Mouse (Mus musculus) small intestine, adult 2 months (tissue): ENCODE data around the gene Tulp4. TPM values are rescaled to one million over a fixed set of nuclear protein-coding genes. Genes with fewer than 3 reads are reported as not detected.
"Not testable (repeated sequence)": the region's sequence is repeated elsewhere in the genome, so short reads cannot be mapped to it uniquely, and the experiment has no call there.

Source experiments
- H3K27ac ChIP-seq: fragments of 200-500 bp; 2 replicates; pipeline ENCODE4 v1.5.1; 2012; ENCODE audit warnings: low read depth, low read length, control low read depth, inconsistent platforms; ENCODE audit not compliant: insufficient read depth
- H3K27me3 ChIP-seq: fragments of 200-500 bp; 2 replicates; pipeline ENCODE4 v1.6.1; 2012; ENCODE audit warnings: mild to moderate bottlenecking, moderate library complexity, low read length, inconsistent platforms; ENCODE audit not compliant: control insufficient read depth, insufficient read depth
- H3K36me3 ChIP-seq: fragments of 200-500 bp; 2 replicates; pipeline ENCODE4 v1.6.1; 2012; ENCODE audit warnings: mild to moderate bottlenecking, low read length, control low read depth, inconsistent platforms; ENCODE audit not compliant: control insufficient read depth, insufficient read depth
- H3K4me1 ChIP-seq: fragments of 200-500 bp; 2 replicates; pipeline ENCODE4 v1.6.1; 2012; ENCODE audit warnings: low read length, inconsistent platforms, mixed read lengths; ENCODE audit not compliant: control insufficient read depth, insufficient read depth, insufficient read length
- H3K4me3 ChIP-seq: fragments of 200-500 bp; 2 replicates; pipeline ENCODE4 v1.5.1; 2012; ENCODE audit warnings: low read depth, mild to moderate bottlenecking, control low read depth, inconsistent platforms, low read length, moderate library complexity
- CTCF ChIP-seq: fragments of 200-500 bp; IDR thresholded peaks from 2 replicates; pipeline ENCODE4 v1.5.1; 2012; ENCODE audit warnings: low read depth, mild to moderate bottlenecking, control low read depth, inconsistent platforms, low read length, moderate library complexity, mixed read lengths; ENCODE audit not compliant: insufficient replicate concordance, insufficient read length; ENCODE audit errors: extremely low read depth
- POLR2A ChIP-seq: fragments of 200-500 bp; IDR thresholded peaks from 2 replicates; pipeline ENCODE4 v1.6.1; 2012; ENCODE audit warnings: low read depth, mild to moderate bottlenecking, control low read depth, inconsistent platforms, low read length, moderate library complexity
- WGBS: fragments of 180-500 bp; shearing (Covaris S2); methylation state at CpG from one replicate; pipeline ENCODE4 v1.1.7; 2018; 5-methylcytosine and 5-hydroxymethylcytosine counted together
- polyA plus RNA-seq: library from polyadenylated mRNA; depleted of rRNA; stranded (reverse); fragments of >200 nt; gene quantifications from 2 replicates; pipeline ENCODE4 v1.2.3, GENCODE M21; 2012

The Tulp4 gene
- polyA plus RNA-seq, 1 experiment = 45.3 TPM

- TF ChIP-seq POLR2A (no peak), CTCF (no peak)
- Histone ChIP-seq H3K4me3 (no peak overlapping the region), H3K27me3 (no peaks in the 10 kb centered on the region), H3K27ac (no peak overlapping the region), H3K4me1 (no peaks in the 10 kb centered on the region), H3K36me3 (peaks cover 21% of the 10 kb centered on the region)
- WGBS = 95% methylated on average over 14 of the region's 14 CpGs
Measured at GRCm38 (mm10) chr17:6201522-6202250, 95.4 kb downstream of the Tulp4 start.

GRCm38 (mm10) chr17:6202389-6203110 lies 96.3 kb downstream of the Tulp4 start:
- Histone ChIP-seq H3K27ac (no peak overlapping the region), H3K4me1 (no peaks in the 10 kb centered on the region), H3K27me3 (no peaks in the 10 kb centered on the region), H3K36me3 (peaks cover 24% of the 10 kb centered on the region), H3K4me3 (no peak overlapping the region)
- TF ChIP-seq POLR2A = no peak
- no peak for TF ChIP-seq CTCF
- 83% methylated on average over 14 of the region's 14 CpGs for WGBS

DNA sequence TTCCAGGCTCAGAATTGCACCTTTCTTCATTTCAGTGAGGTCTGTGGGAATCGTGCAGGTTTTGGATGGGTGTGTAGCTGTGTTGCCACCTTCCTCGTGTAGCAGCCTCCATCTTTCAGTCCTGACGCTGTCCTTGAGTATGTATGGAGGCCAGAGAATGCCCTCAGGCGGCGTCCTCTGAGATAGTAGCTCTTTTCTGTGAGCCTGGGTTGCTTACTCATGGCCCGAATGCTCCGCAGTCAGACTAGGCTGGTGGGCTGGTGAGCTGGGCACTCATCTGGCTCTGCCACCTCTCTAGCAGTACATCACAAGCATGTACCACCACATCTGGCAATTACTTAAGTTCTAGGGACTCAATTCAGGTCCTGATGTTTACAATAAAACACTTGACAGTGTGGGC lies 96.9 kb downstream of the Tulp4 start:
- Histone ChIP-seq H3K4me1 (no peaks in the 10 kb centered on the region), H3K36me3 (peaks cover 24% of the 10 kb centered on the region), H3K27ac (no peak overlapping the region), H3K4me3 (no peak overlapping the region), H3K27me3 (no peaks in the 10 kb centered on the region)
- 94% methylated on average over 7 of the region's 7 CpGs for WGBS
- TF ChIP-seq CTCF = no peak
- TF ChIP-seq POLR2A = no peak

- 49% methylated on average over 4 of the region's 4 CpGs for WGBS
Measured at GRCm38 (mm10) chr17:6203795-6204194, 97.6 kb downstream of the Tulp4 start.

DNA sequence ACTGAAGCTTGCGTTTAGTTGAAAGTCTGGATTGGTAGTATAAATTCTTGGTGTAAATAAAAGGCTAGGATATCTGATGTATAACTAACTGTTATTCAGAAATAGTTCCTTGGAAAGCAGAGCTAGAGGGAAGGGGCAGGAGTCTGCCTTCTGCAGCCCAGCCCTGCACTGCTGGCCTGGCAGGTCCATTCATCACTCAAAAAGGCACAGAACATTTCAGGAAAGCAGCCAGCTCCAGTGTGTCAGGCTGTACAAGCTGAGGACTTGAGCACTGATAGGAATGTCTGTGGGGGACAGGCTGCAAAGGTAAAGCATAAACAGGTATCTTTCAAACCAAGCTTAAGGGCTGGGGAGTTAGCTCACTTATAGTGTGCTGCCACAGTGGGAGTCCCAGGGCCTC lies 105.5 kb downstream of the Tulp4 start:
- no peak overlapping the region for H3K4me3 ChIP-seq
- H3K27ac ChIP-seq = no peak overlapping the region
- no peaks in the 10 kb centered on the region for H3K27me3 ChIP-seq
- 84% methylated on average over 1 of the region's 1 CpGs for WGBS
- peaks cover 36% of the 10 kb centered on the region for H3K36me3 ChIP-seq
- no peaks in the 10 kb centered on the region for H3K4me1 ChIP-seq
- TF ChIP-seq POLR2A = no peak
- no peak for TF ChIP-seq CTCF

More at GRCm38 (mm10) chr17:6203795-6204194, 97.6 kb downstream of the Tulp4 start:
- Histone ChIP-seq H3K4me1 (no peaks in the 10 kb centered on the region), H3K27ac (no peak overlapping the region), H3K36me3 (peaks cover 21% of the 10 kb centered on the region), H3K27me3 (no peaks in the 10 kb centered on the region), H3K4me3 (no peak overlapping the region)
- TF ChIP-seq POLR2A = no peak
- TF ChIP-seq CTCF = no peak

GRCm38 (mm10) chr17:6215640-6216039 lies 109.4 kb downstream of the Tulp4 start:
- peaks cover 30% of the 10 kb centered on the region for H3K36me3 ChIP-seq
- TF ChIP-seq POLR2A = no peak
- no peak for TF ChIP-seq CTCF

GRCm38 (mm10) chr17:6216514-6216913 lies 110.3 kb downstream of the Tulp4 start:
- H3K27me3 ChIP-seq = no peaks in the 10 kb centered on the region
- H3K4me1 ChIP-seq = no peaks in the 10 kb centered on the region
- H3K4me3 ChIP-seq = no peak overlapping the region
- H3K27ac ChIP-seq = no peak overlapping the region
- WGBS = 94% methylated on average over 10 of the region's 10 CpGs
- TF ChIP-seq POLR2A = no peak
- no peak for TF ChIP-seq CTCF
- peaks cover 30% of the 10 kb centered on the region for H3K36me3 ChIP-seq

More at GRCm38 (mm10) chr17:6215640-6216039, 109.4 kb downstream of the Tulp4 start:
- H3K27me3 ChIP-seq = no peaks in the 10 kb centered on the region
- 86% methylated on average over 4 of the region's 4 CpGs for WGBS
- no peak overlapping the region for H3K4me3 ChIP-seq
- no peak overlapping the region for H3K27ac ChIP-seq
- H3K4me1 ChIP-seq = no peaks in the 10 kb centered on the region

DNA sequence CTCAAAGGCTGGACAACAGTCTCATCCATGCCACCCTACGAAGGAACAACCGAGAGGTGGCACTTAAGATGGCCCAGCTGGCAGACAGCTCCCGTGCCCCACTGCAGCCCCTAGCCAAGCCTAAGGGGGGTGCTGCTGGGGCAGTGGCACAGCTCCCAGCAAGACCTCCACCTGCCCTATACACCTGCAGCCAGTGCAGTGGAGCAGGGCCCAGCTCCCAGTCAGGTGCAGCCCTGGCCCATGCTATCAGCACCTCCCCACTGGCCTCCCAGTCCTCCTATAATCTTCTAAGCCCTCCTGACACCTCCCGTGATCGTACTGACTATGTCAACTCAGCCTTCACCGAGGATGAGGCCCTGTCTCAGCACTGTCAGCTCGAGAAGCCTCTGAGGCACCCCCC lies 126.4 kb downstream of the Tulp4 start:
- not testable (repeated sequence) for H3K36me3 ChIP-seq, H3K27me3 ChIP-seq, H3K4me1 ChIP-seq, H3K27ac ChIP-seq, H3K4me3 ChIP-seq
- no CpG with 5 or more reads among the region's 7 CpGs for WGBS

GRCm38 (mm10) chr17:6251298-6251697 lies 145.1 kb downstream of the Tulp4 start:
- not testable (repeated sequence) for H3K27me3 ChIP-seq, H3K27ac ChIP-seq, H3K4me3 ChIP-seq, H3K36me3 ChIP-seq, H3K4me1 ChIP-seq
- WGBS = 100% methylated on average over 1 of the region's 1 CpGs

GRCm38 (mm10) chr17:6256400-6257069 lies 150.3 kb downstream of the Tulp4 start, which contains the start of gene Tmem181a:
Tmem181a (plus strand) TSS chr17:6256860.
- WGBS = 5% methylated on average over 22 of the region's 51 CpGs
- H3K27ac ChIP-seq, H3K36me3 ChIP-seq, H3K4me3 ChIP-seq, H3K4me1 ChIP-seq, H3K27me3 ChIP-seq: not testable (repeated sequence)
